Mouse (Mus musculus) heart, embryonic 13.5 days (tissue): ENCODE data around the gene Pip5kl1. TPM values are rescaled to one million over a fixed set of nuclear protein-coding genes. Genes with fewer than 3 reads are reported as not detected.

Experiments
- ATAC-seq: fragments of 200-750 bp; cut with Nextera tagmentation; 2 replicates; pipeline ENCODE4 v1.8.0; 2017; ENCODE audit warnings: moderate TSS enrichment; ENCODE audit not compliant: insufficient number of reproducible peaks, low FRiP score, low TSS enrichment; ENCODE audit errors: extremely low read depth
- H3K27ac ChIP-seq: fragments of 300-500 bp; sonication (generic); replicated peaks from 2 replicates; pipeline ENCODE4 v1.5.1; 2015; ENCODE audit warnings: moderate library complexity, mild to moderate bottlenecking, inconsistent platforms
- H3K27me3 ChIP-seq: fragments of 300-500 bp; sonication (generic); replicated peaks from 2 replicates; pipeline ENCODE4 v1.6.1; 2015; ENCODE audit warnings: mild to moderate bottlenecking, inconsistent platforms
- H3K36me3 ChIP-seq: fragments of 300-500 bp; sonication (generic); 2 replicates; pipeline ENCODE4 v1.6.1; 2015; ENCODE audit warnings: mild to moderate bottlenecking, inconsistent platforms
- H3K4me1 ChIP-seq: fragments of 300-500 bp; sonication (generic); 2 replicates; pipeline ENCODE4 v1.6.1; 2015; ENCODE audit warnings: inconsistent platforms
- H3K4me2 ChIP-seq: fragments of 300-500 bp; sonication (generic); 2 replicates; pipeline ENCODE4 v1.6.1; 2015; ENCODE audit warnings: inconsistent platforms, mild to moderate bottlenecking, moderate library complexity
- H3K4me3 ChIP-seq: fragments of 300-500 bp; sonication (generic); 2 replicates; pipeline ENCODE4 v1.5.1; 2015; ENCODE audit warnings: moderate library complexity, mild to moderate bottlenecking, inconsistent platforms
- H3K9ac ChIP-seq: fragments of 300-500 bp; sonication (generic); 2 replicates; pipeline ENCODE4 v1.6.1; 2015; ENCODE audit warnings: inconsistent platforms, mild to moderate bottlenecking, moderate library complexity
- H3K9me3 ChIP-seq: fragments of 300-500 bp; sonication (generic); 2 replicates; pipeline ENCODE4 v1.6.1; 2016; ENCODE audit warnings: inconsistent platforms
- WGBS: fragments of 180-500 bp; shearing (Covaris S2); methylation state at CpG from one replicate; pipeline ENCODE4 v1.1.7; 2015; ENCODE audit warnings: mixed read lengths; 5-methylcytosine and 5-hydroxymethylcytosine counted together
- polyA plus RNA-seq: library from polyadenylated mRNA; unstranded; fragments of >200 nt; fragmentation: Nextera tagmentation; extraction: Ambion mirVana; gene quantifications from 2 replicates; pipeline ENCODE4 v1.2.1, GENCODE M21; 2015

The Pip5kl1 gene
- polyA plus RNA-seq, 1 experiment from 2014 or later: not detected

- Histone ChIP-seq H3K4me2 (peak overlapping the region; percentile 72), H3K4me1 (peaks cover 29% of the 10 kb centered on the region), H3K9me3 (no peaks in the 10 kb centered on the region), H3K27me3 (peaks cover 50% of the 10 kb centered on the region), H3K9ac (peak overlapping the region; percentile 66), H3K27ac (no peak overlapping the region), H3K4me3 (peak overlapping the region; percentile 44), H3K36me3 (peaks cover 16% of the 10 kb centered on the region)
- 3% methylated on average over 26 of the region's 26 CpGs for WGBS
- no peak for ATAC-seq
These were observed 446 bp downstream of the Pip5kl1 start for GRCm38 (mm10) chr2:32574901-32575585.

GRCm38 (mm10) chr2:32575586-32576160 is 1.1 kb downstream of the Pip5kl1 start, which contains the start of gene 9430097D07Rik:
9430097D07Rik (minus strand) TSS chr2:32575684.
- no peak for ATAC-seq
- H3K27me3 ChIP-seq: peaks cover 57% of the 10 kb centered on the region
- 8% methylated on average over 28 of the region's 28 CpGs for WGBS
- H3K4me3 ChIP-seq: peak within 1 kb of the TSS; percentile 44
- H3K4me2 ChIP-seq: peak within 1 kb of the TSS; percentile 72
- peaks cover 26% of the 10 kb centered on the region for H3K4me1 ChIP-seq
- H3K9me3 ChIP-seq: no peaks in the 10 kb centered on the region
- peaks cover 16% of the 10 kb centered on the region for H3K36me3 ChIP-seq
- H3K27ac ChIP-seq: no peak within 1 kb of the TSS
- peak within 1 kb of the TSS; percentile 66 for H3K9ac ChIP-seq

- 83% methylated on average over 9 of the region's 9 CpGs for WGBS
- Histone ChIP-seq H3K9me3 (no peaks in the 10 kb centered on the region), H3K4me3 (no peak overlapping the region), H3K9ac (no peak overlapping the region), H3K27ac (no peak overlapping the region), H3K27me3 (peaks cover 64% of the 10 kb centered on the region), H3K4me2 (no peak overlapping the region), H3K36me3 (peaks cover 16% of the 10 kb centered on the region), H3K4me1 (peaks cover 21% of the 10 kb centered on the region)
- no peak for ATAC-seq
These were observed 1.9 kb downstream of the Pip5kl1 start for GRCm38 (mm10) chr2:32576532-32576931.

GRCm38 (mm10) chr2:32578146-32579046 is 3.8 kb downstream of the Pip5kl1 start:
- H3K27me3 ChIP-seq: peaks cover 72% of the 10 kb centered on the region
- 36% methylated on average over 26 of the region's 30 CpGs for WGBS

GRCm38 (mm10) chr2:32581450-32582095 is 7.0 kb downstream of the Pip5kl1 start:
- WGBS: 38% methylated on average over 19 of the region's 19 CpGs
- Histone ChIP-seq H3K9ac (peak overlapping the region; percentile 20; the same call in 1 of the 2 replicates), H3K36me3 (no peaks in the 10 kb centered on the region), H3K9me3 (no peaks in the 10 kb centered on the region), H3K4me1 (peaks cover 14% of the 10 kb centered on the region), H3K4me2 (peak overlapping the region; percentile 47), H3K4me3 (peak overlapping the region; percentile 36), H3K27me3 (peaks cover 56% of the 10 kb centered on the region), H3K27ac (no peak overlapping the region)
- ATAC-seq: no peak

More at GRCm38 (mm10) chr2:32578146-32579046, 3.8 kb downstream of the Pip5kl1 start:
- H3K36me3 ChIP-seq: peaks cover 2% of the 10 kb centered on the region
- no peaks in the 10 kb centered on the region for H3K9me3 ChIP-seq
- ATAC-seq: no peak
- no peak overlapping the region for H3K27ac ChIP-seq
- no peak overlapping the region for H3K4me3 ChIP-seq
- H3K4me2 ChIP-seq: no peak overlapping the region
- 0 out of 2 replicates have a peak overlapping the region, but pooled peaks have one; percentile 40 for H3K9ac ChIP-seq
- H3K4me1 ChIP-seq: peaks cover 19% of the 10 kb centered on the region

GRCm38 (mm10) chr2:32582830-32583799 is 8.5 kb downstream of the Pip5kl1 start:
- H3K9ac ChIP-seq: peak overlapping the region; percentile 61
- 10% methylated on average over 37 of the region's 37 CpGs for WGBS
- no peak overlapping the region for H3K27ac ChIP-seq
- peaks cover 41% of the 10 kb centered on the region for H3K27me3 ChIP-seq
- H3K4me3 ChIP-seq: peak overlapping the region; percentile 39
- H3K36me3 ChIP-seq: no peaks in the 10 kb centered on the region
- H3K4me1 ChIP-seq: peaks cover 24% of the 10 kb centered on the region
- H3K9me3 ChIP-seq: no peaks in the 10 kb centered on the region
- peak; percentile 39; the same call in 1 of the 2 replicates for ATAC-seq
- H3K4me2 ChIP-seq: peak overlapping the region; percentile 66

- Histone ChIP-seq H3K27ac (no peak overlapping the region), H3K27me3 (peaks cover 20% of the 10 kb centered on the region), H3K36me3 (peaks cover 8% of the 10 kb centered on the region), H3K4me3 (no peak overlapping the region), H3K9me3 (no peaks in the 10 kb centered on the region), H3K4me1 (peaks cover 43% of the 10 kb centered on the region), H3K9ac (no peak overlapping the region), H3K4me2 (no peak overlapping the region)
- ATAC-seq: no peak
- 80% methylated on average over 7 of the region's 7 CpGs for WGBS
These were observed 10.6 kb downstream of the Pip5kl1 start for GRCm38 (mm10) chr2:32585149-32585714.

- H3K36me3 ChIP-seq: peaks cover 21% of the 10 kb centered on the region
- WGBS: 0% methylated on average over 38 of the region's 38 CpGs
- H3K27me3 ChIP-seq: peaks cover 6% of the 10 kb centered on the region
- peak within 1 kb of the TSS; percentile 88 for H3K9ac ChIP-seq
- peaks cover 47% of the 10 kb centered on the region for H3K4me1 ChIP-seq
- peak within 1 kb of the TSS; percentile 73 for H3K4me3 ChIP-seq
- H3K9me3 ChIP-seq: no peaks in the 10 kb centered on the region
- peak; percentile 91 for ATAC-seq
- H3K4me2 ChIP-seq: peak within 1 kb of the TSS; percentile 77
- peak within 1 kb of the TSS; percentile 87 for H3K27ac ChIP-seq
These were observed 12.3 kb downstream of the Pip5kl1 start, which contains the start of gene St6galnac4 for GRCm38 (mm10) chr2:32586871-32587351. St6galnac4 (plus strand) TSS chr2:32587095.

- 6% methylated on average over 9 of the region's 9 CpGs for WGBS
- no peak for ATAC-seq
These were observed 13.2 kb downstream of the Pip5kl1 start for GRCm38 (mm10) chr2:32587731-32588321.

More at GRCm38 (mm10) chr2:32587731-32588321, 13.2 kb downstream of the Pip5kl1 start:
- Histone ChIP-seq H3K9me3 (no peaks in the 10 kb centered on the region), H3K4me2 (peak overlapping the region; percentile 77), H3K27me3 (no peaks in the 10 kb centered on the region), H3K27ac (peak overlapping the region; percentile 87), H3K4me1 (peaks cover 46% of the 10 kb centered on the region), H3K4me3 (peak overlapping the region; percentile 73), H3K36me3 (peaks cover 29% of the 10 kb centered on the region), H3K9ac (peak overlapping the region; percentile 88)
